In the genomic region with DNA sequence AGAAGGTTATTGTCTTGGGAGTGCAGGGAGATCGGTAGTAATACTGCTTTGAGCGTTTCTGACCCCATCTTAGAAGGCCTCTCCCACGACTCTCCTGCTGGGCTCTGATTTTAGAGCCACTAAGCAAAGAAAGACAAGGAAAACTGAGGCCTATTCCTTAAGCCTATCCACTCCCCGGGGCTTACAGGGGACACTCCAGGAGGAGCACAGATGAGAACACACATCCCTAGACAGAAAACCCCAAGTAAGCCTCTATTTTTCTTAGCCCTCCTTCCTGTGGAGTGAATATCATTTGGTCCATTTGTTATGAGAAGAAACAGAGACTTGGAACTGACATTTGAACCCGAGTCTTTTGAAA, we compare ENCODE assay signal across 9 mouse cellular contexts.
DNase-seq lines count a peak whose midpoint lies in the region; ATAC-seq and TF ChIP-seq lines count a peak whose summit lies in the region.
"Had no signal": no experiment of that assay in that cellular context is flagged by ENCODE, and none has a peak within 500 bp of the region (broad histone marks: within the 10 kb centered on the region; RNA-seq: fewer than 3 reads in every experiment).

No protein-coding gene starts in this region.

- no peak for ATAC-seq in heart, embryonic 14.5 days (ENCODE audit: insufficient number of reproducible peaks, insufficient read depth, low FRiP score, low read depth)
- peak; percentile 71 for ATAC-seq in forebrain, embryonic 16.5 days
- ATAC-seq in liver, embryonic 15.5 days (ENCODE audit: insufficient read depth), result no peak

- H3K4me1 ChIP-seq in heart, embryonic 14.5 days (ENCODE audit: control insufficient read depth in 2 of 2, insufficient read depth in 2 of 2, low read length in 2 of 2), result peaks cover 3 to 8% of the 10 kb centered on the region in 2 experiments; a peak in 3 of 4 replicates
- no peaks in the 10 kb centered on the region for H3K4me1 ChIP-seq in ES-Bruce4 (ENCODE audit: control insufficient read depth, insufficient read depth, low read length)
- H3K4me1 ChIP-seq in forebrain, embryonic 16.5 days (replicated peaks; ENCODE audit: control insufficient read depth, insufficient read depth, low read length), result peaks cover 14% of the 10 kb centered on the region
- peaks cover 3% of the 10 kb centered on the region; the same call in 1 of the 2 replicates for H3K4me1 ChIP-seq in liver, embryonic 15.5 days (replicated peaks)

- no peaks in the 10 kb centered on the region for H3K9me3 ChIP-seq in heart, embryonic 14.5 days (ENCODE audit: control insufficient read depth, low read length)
- no peaks in the 10 kb centered on the region for H3K9me3 ChIP-seq in ES-Bruce4 (replicated peaks; ENCODE audit: control insufficient read depth, insufficient read depth, low read length, poor library complexity, severe bottlenecking)
- H3K9me3 ChIP-seq in forebrain, embryonic 16.5 days (ENCODE audit: control insufficient read depth, low read length), result no peaks in the 10 kb centered on the region
- no peaks in the 10 kb centered on the region for H3K9me3 ChIP-seq in liver, embryonic 15.5 days (replicated peaks)

- TF ChIP-seq POLR2A in ES-Bruce4 (IDR thresholded peaks at IDR 0.05; ENCODE audit: insufficient read depth, low read length), result no peak

- H3K4me3 ChIP-seq in heart, embryonic 14.5 days (ENCODE audit: control insufficient read depth in 1 of 2, insufficient read depth in 1 of 2, low read depth in 1 of 2, low read length in 2 of 2), result peak overlapping the region; percentile 51 to 57
- H3K4me3 ChIP-seq in ES-Bruce4 (ENCODE audit: low read depth, low read length), result peak overlapping the region; percentile 75
- peak overlapping the region; percentile 44 for H3K4me3 ChIP-seq in forebrain, embryonic 16.5 days (replicated peaks; ENCODE audit: low read length)
- H3K4me3 ChIP-seq in liver, embryonic 15.5 days (replicated peaks), result peak overlapping the region; percentile 39

- no peak for DNase-seq in heart, postnatal 36 days
- no peak for DNase-seq in right cerebral cortex, postnatal 14 days
- no peak for DNase-seq in frontal cortex, postnatal 36 days (ENCODE audit: low spot score in 2 of 2)
- DNase-seq in retina, postnatal 1 day, result no peak

- H3K4me2 ChIP-seq in heart, embryonic 14.5 days (ENCODE audit: low read length), result peak overlapping the region; percentile 72
- peak overlapping the region; percentile 71 for H3K4me2 ChIP-seq in forebrain, embryonic 16.5 days (ENCODE audit: low read length)
- H3K4me2 ChIP-seq in liver, embryonic 15.5 days, result peak overlapping the region; percentile 59

- no peak for TF ChIP-seq CTCF in ES-Bruce4 (IDR thresholded peaks at IDR 0.05; ENCODE audit: low read depth, low read length)

- H3K9ac ChIP-seq in heart, embryonic 14.5 days (ENCODE audit: low read length), result peak overlapping the region; percentile 86
- H3K9ac ChIP-seq in ES-Bruce4 (ENCODE audit: low read depth, poor library complexity, severe bottlenecking), result peak overlapping the region; percentile 17; the same call in 1 of the 2 replicates
- peak overlapping the region; percentile 69 for H3K9ac ChIP-seq in forebrain, embryonic 16.5 days (replicated peaks; ENCODE audit: low read depth, low read length)
- no peak overlapping the region for H3K9ac ChIP-seq in liver, embryonic 15.5 days

- no peaks in the 10 kb centered on the region for H3K27me3 ChIP-seq in heart, embryonic 14.5 days (ENCODE audit: control insufficient read depth, insufficient read depth, low read length)
- H3K27me3 ChIP-seq in ES-Bruce4 (ENCODE audit: control insufficient read depth, insufficient read depth, low read length, poor library complexity, severe bottlenecking), result no peaks in the 10 kb centered on the region; the same call in 1 of the 2 replicates
- H3K27me3 ChIP-seq in forebrain, embryonic 16.5 days (replicated peaks; ENCODE audit: control insufficient read depth, insufficient read depth, low read length), result no peaks in the 10 kb centered on the region
- peaks cover 5% of the 10 kb centered on the region; the same call in 1 of the 2 replicates for H3K27me3 ChIP-seq in liver, embryonic 15.5 days
- H3K27me3 ChIP-seq: CH12.LX had no signal

- 10% methylated on average over 5 of the region's 5 CpGs for WGBS in heart, embryonic 14.5 days
- WGBS in forebrain, embryonic 16.5 days, result 4% methylated on average over 5 of the region's 5 CpGs
- WGBS in liver, embryonic 15.5 days (ENCODE audit: insufficient replicate concordance), result 12% methylated on average over 5 of the region's 5 CpGs

- H3K36me3 ChIP-seq in heart, embryonic 14.5 days (ENCODE audit: control insufficient read depth, insufficient read depth, low read length), result no peaks in the 10 kb centered on the region
- no peaks in the 10 kb centered on the region for H3K36me3 ChIP-seq in ES-Bruce4 (ENCODE audit: control insufficient read depth, insufficient read depth, low read length, poor library complexity, severe bottlenecking)
- H3K36me3 ChIP-seq in forebrain, embryonic 16.5 days (ENCODE audit: control insufficient read depth, insufficient read depth), result no peaks in the 10 kb centered on the region
- no peaks in the 10 kb centered on the region for H3K36me3 ChIP-seq in liver, embryonic 15.5 days (replicated peaks)

- H3K27ac ChIP-seq in heart, embryonic 14.5 days (replicated peaks in 1 of 2; ENCODE audit: control insufficient read depth in 1 of 2, insufficient read depth in 1 of 2, low read depth in 2 of 2, low read length in 2 of 2), result peak overlapping the region; percentile 82 to 86
- no peak overlapping the region for H3K27ac ChIP-seq in ES-Bruce4 (ENCODE audit: insufficient read depth, low read length)
- H3K27ac ChIP-seq in forebrain, embryonic 16.5 days (ENCODE audit: low read length), result peak overlapping the region; percentile 85
- no peak overlapping the region for H3K27ac ChIP-seq in liver, embryonic 15.5 days (replicated peaks)

- intact Hi-C loops in heart, postnatal 36 days (cut with DNase I), result loop anchor here (1.0 to 10.0 kb wide), 6 partner anchors 98 to 1016 kb away; no protein-coding TSS in a partner anchor

- no peak for TF ChIP-seq EP300 in ES-Bruce4 (IDR thresholded peaks at IDR 0.05; ENCODE audit: insufficient read depth, low read depth, low read length)

Comparison
In these comparisons a context has a peak if more than half of its experiments do, and no peak if none do; other contexts are left out.
1. H3K27ac ChIP-seq: peak in heart, embryonic 14.5 days (2 of 2) and forebrain, embryonic 16.5 days (single experiment); none in ES-Bruce4 (single experiment) and liver, embryonic 15.5 days (single experiment).
2. Peak in every context shown above with its lines, with median percentiles within 50 percentile points of each other: H3K4me2 ChIP-seq and H3K4me3 ChIP-seq.